Mouse (Mus musculus): ENCODE measurements around the gene Gm21411. TPM values are rescaled to one million over a fixed set of nuclear protein-coding genes. Genes with fewer than 3 reads are reported as not detected.
"Not testable (repeated sequence)": the region's sequence is repeated elsewhere in the genome, so short reads cannot be mapped to it uniquely, and the experiment has no call there.

Gm21411 gene
- not detected in 2 replicates for polyA plus RNA-seq (2015; fragmentation: Nextera tagmentation; extraction: Ambion mirVana)

- not testable (repeated sequence) for H3K4me1 ChIP-seq (replicated peaks; ENCODE audit: control insufficient read depth, insufficient read depth, low read length); H3K9me3 ChIP-seq (ENCODE audit: control insufficient read depth); H3K36me3 ChIP-seq (ENCODE audit: control insufficient read depth, insufficient read depth); H3K4me2 ChIP-seq (replicated peaks; ENCODE audit: low read depth); H3K27me3 ChIP-seq (replicated peaks; ENCODE audit: control insufficient read depth, insufficient read depth, low read length); ATAC-seq; H3K27ac ChIP-seq (ENCODE audit: low read depth, low read length); H3K9ac ChIP-seq (ENCODE audit: low read depth, low read length); H3K4me3 ChIP-seq (ENCODE audit: low read depth, low read length)
- 80% methylated on average over 9 of the region's 9 CpGs for WGBS
Observed at GRCm38 (mm10) chr4:146909386-146910137, at the start of gene Gm21411. Gm21411 (minus strand) TSS chr4:146909590.

DNA sequence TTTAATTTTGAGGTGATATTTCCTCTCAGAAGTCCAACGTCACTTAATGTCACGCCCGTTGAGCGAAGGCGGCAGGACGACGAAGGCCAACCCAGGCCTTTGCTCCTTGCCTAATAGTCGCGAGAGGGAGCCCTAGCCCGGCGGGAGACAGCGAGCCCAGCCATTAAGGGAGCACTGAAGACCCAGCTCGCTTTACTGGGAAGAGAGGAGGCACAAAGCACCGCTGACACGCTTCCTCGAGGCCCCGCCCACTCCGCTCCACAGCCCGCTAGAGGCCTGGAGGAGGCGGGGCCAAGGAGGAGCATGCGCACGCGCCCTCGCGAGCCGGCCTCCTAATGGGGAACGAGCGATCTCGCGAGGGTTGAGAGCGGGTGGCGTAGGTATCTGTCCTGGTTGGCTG lies 32.3 kb upstream of the Gm21411 start:
- H3K36me3 ChIP-seq (ENCODE audit: control insufficient read depth, insufficient read depth); H3K27me3 ChIP-seq (replicated peaks; ENCODE audit: control insufficient read depth, insufficient read depth, low read length); H3K9me3 ChIP-seq (ENCODE audit: control insufficient read depth); H3K9ac ChIP-seq (ENCODE audit: low read depth, low read length); ATAC-seq; H3K4me2 ChIP-seq (replicated peaks; ENCODE audit: low read depth); H3K4me3 ChIP-seq (ENCODE audit: low read depth, low read length); H3K4me1 ChIP-seq (replicated peaks; ENCODE audit: control insufficient read depth, insufficient read depth, low read length); H3K27ac ChIP-seq (ENCODE audit: low read depth, low read length): not testable (repeated sequence)
- 54% methylated on average over 31 of the region's 32 CpGs for WGBS

GRCm38 (mm10) chr4:146932311-146933082 lies 23.1 kb upstream of the Gm21411 start:
- peak overlapping the region; percentile 17; the same call in 1 of the 2 replicates for H3K4me3 ChIP-seq (ENCODE audit: low read depth, low read length)
- H3K9me3 ChIP-seq (ENCODE audit: control insufficient read depth) = 0 out of 2 replicates have a peak, but pooled peaks cover 8% of the 10 kb centered on the region
- TF ChIP-seq CTCF (IDR thresholded peaks at IDR 0.05; ENCODE audit: low read depth) = no peak
- ATAC-seq = no peak
- no peak overlapping the region for H3K27ac ChIP-seq (ENCODE audit: low read depth, low read length)
- no peak overlapping the region for H3K9ac ChIP-seq (ENCODE audit: low read depth, low read length)
- no peaks in the 10 kb centered on the region for H3K36me3 ChIP-seq (ENCODE audit: control insufficient read depth, insufficient read depth)
- 11% methylated on average over 76 of the region's 77 CpGs for WGBS
- H3K4me1 ChIP-seq (replicated peaks; ENCODE audit: control insufficient read depth, insufficient read depth, low read length) = no peaks in the 10 kb centered on the region
- H3K27me3 ChIP-seq (replicated peaks; ENCODE audit: control insufficient read depth, insufficient read depth, low read length) = no peaks in the 10 kb centered on the region
- peak overlapping the region; percentile 53 for H3K4me2 ChIP-seq (replicated peaks; ENCODE audit: low read depth)

- no peaks in the 10 kb centered on the region for H3K27me3 ChIP-seq (replicated peaks; ENCODE audit: control insufficient read depth, insufficient read depth, low read length)
- H3K27ac ChIP-seq (ENCODE audit: low read depth, low read length) = no peak overlapping the region
- 0 out of 2 replicates have a peak, but pooled peaks cover 5% of the 10 kb centered on the region for H3K9me3 ChIP-seq (ENCODE audit: control insufficient read depth)
- no peak overlapping the region for H3K4me2 ChIP-seq (replicated peaks; ENCODE audit: low read depth)
- 82% methylated on average over 3 of the region's 3 CpGs for WGBS
- no peak overlapping the region for H3K4me3 ChIP-seq (ENCODE audit: low read depth, low read length)
- no peaks in the 10 kb centered on the region for H3K36me3 ChIP-seq (ENCODE audit: control insufficient read depth, insufficient read depth)
- no peak for ATAC-seq
- no peaks in the 10 kb centered on the region for H3K4me1 ChIP-seq (replicated peaks; ENCODE audit: control insufficient read depth, insufficient read depth, low read length)
- TF ChIP-seq CTCF (IDR thresholded peaks at IDR 0.05; ENCODE audit: low read depth) = no peak
- no peak overlapping the region for H3K9ac ChIP-seq (ENCODE audit: low read depth, low read length)
Observed at GRCm38 (mm10) chr4:146915196-146915595, 5.8 kb upstream of the Gm21411 start.

DNA sequence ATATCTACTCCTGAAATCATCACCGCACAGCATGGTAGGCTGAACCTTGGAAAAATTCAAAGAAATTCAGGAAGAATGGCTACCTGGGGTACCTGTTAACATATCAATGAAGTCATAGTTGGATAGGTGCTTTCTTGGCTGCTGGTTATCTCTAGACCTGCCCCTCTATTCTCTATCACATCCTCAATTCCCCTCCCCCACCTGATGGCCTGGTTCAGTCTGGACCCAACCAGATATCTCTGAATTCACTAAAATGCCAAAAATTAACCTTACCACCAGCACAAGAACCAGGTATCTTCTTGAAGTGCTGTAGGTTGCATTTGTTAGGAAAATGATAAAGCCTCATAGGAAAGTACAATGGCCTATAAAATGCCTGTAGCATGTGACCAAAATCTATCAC lies 1.3 kb downstream of the Gm21411 start:
- not testable (repeated sequence) for H3K9me3 ChIP-seq (ENCODE audit: control insufficient read depth); ATAC-seq; H3K27me3 ChIP-seq (replicated peaks; ENCODE audit: control insufficient read depth, insufficient read depth, low read length); H3K4me2 ChIP-seq (replicated peaks; ENCODE audit: low read depth); H3K36me3 ChIP-seq (ENCODE audit: control insufficient read depth, insufficient read depth); H3K4me3 ChIP-seq (ENCODE audit: low read depth, low read length); H3K27ac ChIP-seq (ENCODE audit: low read depth, low read length); H3K4me1 ChIP-seq (replicated peaks; ENCODE audit: control insufficient read depth, insufficient read depth, low read length); H3K9ac ChIP-seq (ENCODE audit: low read depth, low read length)
- WGBS = 96% methylated on average over 1 of the region's 1 CpGs

DNA sequence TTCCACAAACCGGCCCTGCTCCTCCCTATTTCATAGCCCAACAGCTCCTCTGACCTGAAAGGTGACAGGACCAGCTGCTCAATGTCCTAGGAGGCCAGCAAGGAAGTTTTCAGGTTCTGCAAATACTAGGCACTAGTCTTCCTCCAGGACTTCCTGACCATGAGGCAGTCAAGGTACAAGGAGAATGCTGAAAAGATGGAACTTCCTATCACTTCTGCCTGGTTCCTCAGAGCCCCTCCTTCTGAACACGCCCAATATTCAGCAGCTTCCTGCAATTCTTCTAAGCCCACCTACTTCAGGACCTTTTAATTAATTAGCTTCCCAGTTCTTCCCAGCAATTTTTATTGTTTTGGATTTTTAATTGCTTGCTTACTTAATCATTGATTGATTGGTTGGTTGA lies 4.6 kb downstream of the Gm21411 start:
- H3K9me3 ChIP-seq (ENCODE audit: control insufficient read depth); H3K36me3 ChIP-seq (ENCODE audit: control insufficient read depth, insufficient read depth); ATAC-seq; H3K9ac ChIP-seq (ENCODE audit: low read depth, low read length); H3K27me3 ChIP-seq (replicated peaks; ENCODE audit: control insufficient read depth, insufficient read depth, low read length); H3K4me2 ChIP-seq (replicated peaks; ENCODE audit: low read depth); H3K4me3 ChIP-seq (ENCODE audit: low read depth, low read length); H3K4me1 ChIP-seq (replicated peaks; ENCODE audit: control insufficient read depth, insufficient read depth, low read length); H3K27ac ChIP-seq (ENCODE audit: low read depth, low read length): not testable (repeated sequence)
- 59% methylated on average over 2 of the region's 2 CpGs for WGBS

DNA sequence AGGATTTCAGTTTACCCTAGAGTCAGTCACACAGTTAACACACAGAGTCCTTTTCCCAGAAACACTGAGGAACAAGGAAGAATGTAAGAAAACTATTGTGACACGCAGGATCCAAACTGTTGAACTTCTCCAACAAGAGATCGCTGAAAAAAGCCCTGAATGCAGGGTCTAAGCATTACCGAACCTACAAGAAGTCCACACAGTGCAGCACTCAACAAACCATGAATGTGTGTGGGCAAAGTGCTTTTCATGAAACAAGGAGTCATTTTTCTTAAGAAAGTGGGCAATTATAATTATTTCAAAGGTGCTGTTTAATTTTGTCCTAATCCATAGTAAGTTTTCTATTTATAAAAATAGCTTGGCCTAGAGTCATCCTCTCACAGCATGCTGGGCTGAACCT lies 6.3 kb downstream of the Gm21411 start:
- H3K9ac ChIP-seq (ENCODE audit: low read depth, low read length); H3K4me1 ChIP-seq (replicated peaks; ENCODE audit: control insufficient read depth, insufficient read depth, low read length); H3K27ac ChIP-seq (ENCODE audit: low read depth, low read length); H3K4me3 ChIP-seq (ENCODE audit: low read depth, low read length); H3K27me3 ChIP-seq (replicated peaks; ENCODE audit: control insufficient read depth, insufficient read depth, low read length); H3K36me3 ChIP-seq (ENCODE audit: control insufficient read depth, insufficient read depth); H3K9me3 ChIP-seq (ENCODE audit: control insufficient read depth); ATAC-seq; H3K4me2 ChIP-seq (replicated peaks; ENCODE audit: low read depth): not testable (repeated sequence)
- 69% methylated on average over 3 of the region's 3 CpGs for WGBS
